Mouse (Mus musculus) left cerebral cortex, postnatal 14 days (tissue): ENCODE results near the gene Slc22a26. TPM values are rescaled to one million over a fixed set of nuclear protein-coding genes. Genes with fewer than 3 reads are reported as not detected.
"Not testable (repeated sequence)": the region's sequence is repeated elsewhere in the genome, so short reads cannot be mapped to it uniquely, and the experiment has no call there.

ENCODE experiments used
- DNase-seq, 2 experiments: peaks; one replicate each; pipeline ENCODE4 v3.0.0; 2021 to 2022; ENCODE audit warnings: low spot score in 2 of 2, mixed read lengths in 1 of 2
- intact Hi-C: fragments of 180-260 bp; cut with DNase I; formaldehyde crosslinking; loops from one replicate; pipeline ENCODE4 v1.15.1; 2025
- long read RNA-seq, 2 experiments: library from polyadenylated mRNA; stranded (forward); transcript quantifications; one replicate each; pipeline ENCODE4 v2.0.0; 2021
- total RNA-seq, 2 experiments: library from RNA; stranded (reverse); gene quantifications; 2 replicates each; pipeline ENCODE4 v1.2.3; 2021

Slc22a26 gene
- not detected for total RNA-seq
- long read RNA-seq, experiment 1 = 0 reads
- long read RNA-seq, experiment 2 = 0 reads

GRCm38 (mm10) chr19:7802571-7802970 is at the start of gene Slc22a26:
TSS of gene Slc22a26 (minus strand) at chr19:7802667.
- no peak for DNase-seq
- intact Hi-C loops = no loop called here

GRCm38 (mm10) chr19:7829851-7830250 is 27.4 kb upstream of the Slc22a26 start:
- no peak for DNase-seq
- intact Hi-C loops = no loop called here

- intact Hi-C loops = no loop called here
- no peak for DNase-seq
Measured at GRCm38 (mm10) chr19:7790571-7790970, 11.9 kb downstream of the Slc22a26 start.

- intact Hi-C loops = no loop called here
- no peak for DNase-seq
Measured at GRCm38 (mm10) chr19:7775306-7775705, 27.2 kb downstream of the Slc22a26 start.

GRCm38 (mm10) chr19:7766124-7766523 is 36.3 kb downstream of the Slc22a26 start:
- DNase-seq = no peak
- intact Hi-C loops = no loop called here

GRCm38 (mm10) chr19:7765599-7765998 is 36.9 kb downstream of the Slc22a26 start:
- intact Hi-C loops = no loop called here
- DNase-seq = no peak

GRCm38 (mm10) chr19:7753371-7753770 is 49.1 kb downstream of the Slc22a26 start:
- DNase-seq, intact Hi-C loops: not testable (repeated sequence)

Other genes starting within 250 kb of the Slc22a26 start
- 10 to 100 TPM; 14.1 TPM for gene Pla2g16, start 245.2 kb downstream of the Slc22a26 start, total RNA-seq
- gene Lgals12, start 195.5 kb downstream of the Slc22a26 start, total RNA-seq = under 1 TPM; 0.40 to 0.55 TPM
- not detected for gene Hrasls5, start 190.1 kb downstream of the Slc22a26 start, total RNA-seq
- not detected for gene Slc22a19, start 91.4 kb downstream of the Slc22a26 start, total RNA-seq
- gene Slc22a27, start 163.4 kb upstream of the Slc22a26 start, total RNA-seq = not detected